Mouse (Mus musculus) heart, adult 11 months (tissue): ENCODE data around the gene Slc43a2.

Source experiments
- DNase-seq: peaks from one replicate; pipeline ENCODE4 v3.0.0; 2022

Gene Slc43a2

GRCm38 (mm10) chr11:75531469-75532242 is at the start of gene Slc43a2:
Slc43a2 (plus strand) TSS chr11:75531694.
- DNase-seq = peak; percentile 100

DNA sequence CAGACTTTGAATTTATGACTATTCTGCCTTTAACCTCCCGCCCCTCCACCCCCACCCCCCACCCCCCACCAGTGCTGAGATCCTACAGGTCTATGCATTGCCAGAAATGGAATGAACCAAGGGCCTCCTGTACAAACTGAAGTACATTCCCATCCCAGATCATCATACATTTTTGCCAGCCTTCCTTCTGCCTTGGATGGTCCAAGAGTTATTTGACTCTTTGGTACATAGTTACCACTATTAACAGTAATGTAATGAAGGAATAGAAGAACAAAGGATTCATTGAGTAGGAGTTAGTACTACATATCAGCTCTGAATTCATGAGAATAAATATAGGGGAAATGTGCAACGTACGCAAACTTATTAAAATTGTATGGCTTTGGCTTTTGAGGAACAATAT is 45.3 kb upstream of the Slc43a2 start:
- no peak for DNase-seq

DNA sequence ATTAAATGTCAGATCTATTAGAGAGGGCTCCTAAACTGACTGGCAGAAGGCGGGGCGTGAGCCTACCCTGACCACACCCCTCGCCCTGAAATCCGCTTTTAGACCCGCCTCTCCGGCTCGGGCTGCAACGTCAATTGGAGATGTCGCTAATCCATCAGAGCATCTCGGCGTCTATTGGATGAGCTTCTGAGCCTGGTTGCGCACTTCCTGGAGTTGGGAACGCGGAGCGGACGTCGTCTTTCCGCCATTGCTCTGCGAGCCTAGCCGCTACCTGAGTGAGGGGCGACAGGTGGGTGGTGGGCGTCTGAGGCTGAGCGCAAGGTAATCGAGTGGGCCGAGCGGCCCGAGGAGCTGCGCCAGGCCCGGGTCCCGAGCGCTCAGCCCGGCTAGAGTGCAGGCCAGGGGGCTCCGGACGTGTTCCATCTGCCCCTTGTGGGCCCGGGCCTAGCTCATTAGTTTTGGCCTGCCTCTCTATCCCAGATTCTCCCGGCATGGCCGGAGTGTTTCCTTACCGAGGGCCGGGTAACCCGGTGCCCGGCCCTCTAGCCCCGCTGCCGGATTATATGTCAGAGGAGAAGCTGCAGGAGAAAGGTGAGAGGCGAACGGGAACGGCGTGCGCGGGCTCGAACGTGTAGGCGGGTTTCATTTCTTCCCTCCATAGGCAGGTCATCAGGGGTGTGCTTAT is 44.8 kb upstream of the Slc43a2 start, which contains the start of gene Prpf8:
Prpf8 (plus strand) TSS at position 216 of the 685 bp plus-strand sequence.
- DNase-seq = peak; percentile 100

DNA sequence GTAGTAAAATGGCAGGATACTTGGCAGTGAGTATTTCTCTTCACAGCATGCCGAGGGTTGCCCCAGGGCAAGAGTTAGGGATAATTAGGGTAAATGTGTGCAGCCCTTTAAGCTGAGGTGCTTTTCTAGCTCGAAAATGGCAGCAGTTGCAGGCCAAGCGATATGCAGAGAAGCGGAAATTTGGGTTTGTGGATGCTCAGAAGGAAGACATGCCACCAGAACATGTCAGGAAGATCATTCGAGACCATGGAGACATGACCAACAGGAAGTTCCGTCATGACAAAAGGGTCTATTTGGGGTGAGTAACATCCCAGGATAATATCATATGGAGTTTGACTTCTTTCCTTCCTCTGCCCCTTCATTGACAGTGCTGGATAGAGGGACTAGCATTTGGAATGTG is 44.0 kb upstream of the Slc43a2 start:
- no peak for DNase-seq

- DNase-seq = peak; percentile 74
Measured at GRCm38 (mm10) chr11:75494296-75495049, 37.0 kb upstream of the Slc43a2 start.

DNA sequence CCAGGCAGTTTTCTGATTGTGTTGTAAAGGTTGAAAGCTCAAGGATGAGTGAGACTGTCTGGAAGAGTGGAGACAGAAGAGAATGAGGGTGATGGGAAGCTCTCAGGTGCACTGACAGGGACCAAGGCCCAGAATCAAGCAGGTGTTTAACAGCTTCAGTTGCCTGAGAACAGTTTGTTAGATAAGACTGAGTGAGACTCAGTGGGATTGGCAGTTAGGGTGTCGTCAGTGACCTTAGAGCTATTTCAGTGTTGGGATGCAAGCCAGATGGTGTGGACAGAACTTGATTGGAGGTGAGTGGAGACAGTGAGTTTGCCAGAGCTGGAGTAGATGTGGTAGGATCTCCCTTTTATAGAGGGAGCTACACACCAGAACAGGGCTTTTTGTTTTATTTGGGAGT is 33.4 kb upstream of the Slc43a2 start:
- DNase-seq = peak; percentile 96

DNA sequence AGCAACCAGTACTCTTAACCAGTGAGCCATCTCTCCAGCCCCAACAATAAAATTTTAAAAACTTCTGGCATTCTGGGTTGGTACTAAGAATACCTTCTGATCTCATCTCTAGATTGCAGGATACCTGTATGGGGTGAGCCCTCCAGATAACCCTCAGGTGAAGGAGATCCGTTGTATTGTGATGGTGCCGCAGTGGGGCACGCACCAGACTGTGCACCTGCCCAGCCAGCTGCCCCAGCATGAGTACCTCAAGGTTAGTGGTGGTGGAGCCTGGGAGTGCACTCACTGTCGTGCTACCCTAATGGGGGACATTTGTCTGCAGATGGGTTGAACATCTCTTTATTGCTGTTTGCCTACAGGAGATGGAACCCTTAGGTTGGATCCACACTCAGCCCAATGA is 23.3 kb upstream of the Slc43a2 start:
- peak; percentile 92 for DNase-seq

DNA sequence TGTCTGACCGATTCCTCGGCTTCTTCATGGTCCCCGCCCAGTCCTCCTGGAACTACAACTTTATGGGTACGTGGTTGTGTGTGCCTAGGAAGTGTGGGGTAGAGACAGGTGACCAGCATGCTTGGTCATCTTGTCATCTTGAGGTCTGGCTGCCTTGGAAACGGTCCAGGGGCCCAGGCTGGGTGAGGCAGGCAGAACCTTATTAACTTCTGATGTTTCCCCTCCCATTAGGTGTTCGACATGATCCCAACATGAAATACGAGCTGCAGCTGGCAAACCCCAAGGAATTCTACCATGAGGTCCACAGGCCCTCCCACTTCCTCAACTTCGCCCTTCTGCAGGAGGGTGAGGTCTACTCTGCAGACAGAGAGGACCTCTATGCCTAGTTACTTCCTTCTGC is 22.6 kb upstream of the Slc43a2 start:
- DNase-seq = peak; percentile 95

- peak; percentile 99 for DNase-seq
Measured at GRCm38 (mm10) chr11:75509741-75510626, 21.5 kb upstream of the Slc43a2 start, which contains the start of gene Rilp. Rilp (plus strand) TSS chr11:75510094.

GRCm38 (mm10) chr11:75510627-75510993 is 20.9 kb upstream of the Slc43a2 start:
- DNase-seq = peak; percentile 99

- peak; percentile 96 for DNase-seq
Measured at GRCm38 (mm10) chr11:75511213-75511612, 20.3 kb upstream of the Slc43a2 start.

DNA sequence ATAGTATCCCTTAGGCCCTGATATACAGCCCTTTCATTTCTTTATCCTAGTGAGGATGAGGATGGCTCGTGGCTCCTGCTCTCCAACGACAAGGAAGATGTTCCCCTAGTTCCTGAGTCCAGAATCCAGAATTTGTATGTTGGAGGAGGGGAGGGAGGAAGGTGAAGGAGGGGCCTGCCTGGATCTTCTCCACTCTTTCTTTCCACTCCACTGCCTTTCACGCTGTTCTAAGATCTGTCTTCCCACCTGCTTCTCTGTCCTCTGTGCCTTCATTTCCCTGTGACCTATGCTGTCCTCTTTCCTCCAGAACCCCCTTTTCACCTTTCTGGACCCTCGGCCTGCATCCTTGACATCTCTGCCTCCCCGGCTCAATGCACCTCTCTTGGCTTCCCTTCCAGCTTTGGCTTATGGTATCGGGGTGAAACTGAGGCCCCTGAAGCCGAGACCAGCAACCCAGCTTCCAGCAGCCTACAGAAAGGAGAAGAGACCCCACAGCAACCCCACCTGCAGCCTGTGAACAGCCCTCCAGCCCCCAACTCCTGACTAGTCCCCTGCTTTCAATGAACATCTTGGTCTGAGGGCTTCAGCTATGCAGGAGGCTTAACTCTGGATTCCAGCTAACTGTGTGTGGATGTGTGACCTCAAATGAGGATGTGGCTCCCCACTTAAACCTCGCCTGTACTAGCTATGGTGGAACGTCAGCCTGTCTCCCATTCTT is 19.0 kb upstream of the Slc43a2 start:
- peak; percentile 93 for DNase-seq

GRCm38 (mm10) chr11:75513336-75513735 is 18.2 kb upstream of the Slc43a2 start, which contains the start of gene Scarf1:
Scarf1 (plus strand) TSS chr11:75513540.
- peak; percentile 99 for DNase-seq

DNA sequence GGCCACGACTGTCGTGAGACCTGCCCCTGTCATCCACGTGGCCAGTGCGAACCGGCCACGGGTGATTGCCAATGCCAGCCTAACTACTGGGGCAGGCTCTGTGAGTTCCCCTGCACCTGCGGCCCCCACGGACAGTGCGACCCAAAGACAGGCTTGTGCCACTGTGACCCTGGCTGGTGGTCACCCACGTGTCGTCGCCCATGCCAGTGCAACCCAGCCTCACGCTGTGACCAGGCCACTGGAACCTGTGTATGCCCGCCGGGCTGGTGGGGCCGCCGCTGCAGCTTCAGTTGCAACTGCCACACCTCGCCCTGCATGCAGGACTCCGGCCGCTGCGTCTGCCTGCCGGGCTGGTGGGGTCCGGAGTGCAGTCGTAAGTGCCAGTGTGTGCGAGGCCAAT is 16.3 kb upstream of the Slc43a2 start:
- peak; percentile 92 for DNase-seq

DNA sequence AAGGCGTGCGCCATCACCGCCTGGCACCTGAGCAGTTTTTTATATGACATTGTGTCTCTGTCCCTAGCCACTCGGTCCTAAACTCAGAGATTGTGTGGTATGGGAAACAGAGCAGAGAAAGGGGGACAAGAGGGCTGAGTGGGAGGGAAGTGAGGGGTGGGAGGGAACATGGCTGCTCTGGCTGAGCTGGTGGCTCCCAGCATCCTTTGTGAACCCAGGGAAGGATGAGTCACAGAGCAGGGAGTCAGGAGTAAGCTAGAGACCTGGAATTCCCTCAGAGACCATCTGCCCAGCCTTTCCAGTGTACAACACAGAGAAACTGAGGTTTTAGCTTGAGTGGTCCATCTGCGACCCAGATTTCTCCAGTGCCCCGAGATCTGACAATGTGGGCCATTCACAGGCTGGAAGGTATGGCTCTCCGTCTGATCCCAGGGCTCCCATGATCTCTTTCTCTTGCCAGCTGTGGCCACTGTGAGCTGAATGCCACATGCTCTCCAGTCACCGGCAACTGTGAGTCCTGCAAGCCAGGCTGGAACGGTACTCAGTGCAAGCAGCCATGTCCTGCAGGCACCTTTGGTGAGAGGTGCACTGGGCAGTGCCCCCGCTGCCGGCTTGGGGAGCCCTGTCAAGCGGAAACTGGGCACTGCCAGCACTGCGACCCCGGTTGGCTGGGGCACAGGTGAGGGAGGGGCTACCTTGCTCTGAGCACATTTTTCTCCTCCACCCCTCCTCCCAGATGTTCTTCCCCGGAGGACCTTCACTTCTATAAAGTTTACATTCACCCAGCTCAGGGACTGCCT is 11.5 kb upstream of the Slc43a2 start:
- no peak for DNase-seq

DNA sequence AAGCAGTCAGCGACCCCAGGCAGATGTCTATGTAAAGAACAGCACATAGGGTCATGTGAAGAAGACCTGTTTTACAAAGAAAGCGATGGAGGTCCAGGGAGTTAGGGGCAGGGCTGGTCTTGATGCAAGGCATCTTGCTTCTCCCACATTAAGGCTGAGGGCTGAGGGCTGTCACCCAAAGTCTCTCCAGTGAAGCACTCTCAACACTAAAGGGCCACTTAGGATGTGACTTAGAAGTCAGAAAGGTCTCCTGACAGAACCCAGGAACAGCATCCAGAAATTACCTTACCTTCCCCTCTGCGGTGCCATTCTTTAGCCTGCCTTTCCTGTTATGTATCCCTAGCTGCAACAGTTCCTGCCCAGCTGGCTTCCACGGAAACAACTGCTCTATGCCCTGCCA is 9.9 kb upstream of the Slc43a2 start:
- no peak for DNase-seq

GRCm38 (mm10) chr11:75522793-75523192 is 8.7 kb upstream of the Slc43a2 start:
- no peak for DNase-seq

GRCm38 (mm10) chr11:75525531-75526125 is 5.9 kb upstream of the Slc43a2 start:
- peak; percentile 90 for DNase-seq

- DNase-seq = no peak
Measured at GRCm38 (mm10) chr11:75526943-75527342, 4.6 kb upstream of the Slc43a2 start.

GRCm38 (mm10) chr11:75529771-75530170 is 1.7 kb upstream of the Slc43a2 start:
- peak; percentile 88 for DNase-seq
